Mouse (Mus musculus) CH12.LX (cell line): ENCODE data around the gene Iqsec2.

Experiments
- CTCF ChIP-seq, 2 experiments: IDR thresholded peaks in 1 of 2; conservative IDR thresholded peaks in 1 of 2; 2 replicates each; pipeline ENCODE4 v1.5.1; 2011 to 2012; ENCODE audit warnings: low read depth in 2 of 2, low read length in 2 of 2, improper control_type of control experiment in 1 of 2, inconsistent platforms in 1 of 2, mild to moderate bottlenecking in 1 of 2, moderate library complexity in 1 of 2
- E2F4 ChIP-seq: IDR thresholded peaks from 2 replicates; pipeline ENCODE4 v1.6.1; 2011; ENCODE audit warnings: low read depth, low read length, improper control_type of control experiment; ENCODE audit not compliant: insufficient replicate concordance
- JUND ChIP-seq: conservative IDR thresholded peaks from 2 replicates; pipeline ENCODE4 v1.6.1; 2011; ENCODE audit warnings: low read depth, low read length, improper control_type of control experiment
- NELFE ChIP-seq: IDR thresholded peaks from 2 replicates; pipeline ENCODE4 v1.6.1; 2011; ENCODE audit warnings: low read depth, low read length, improper control_type of control experiment
- NRF1 ChIP-seq: IDR thresholded peaks from 2 replicates; pipeline ENCODE4 v1.6.1; 2014; ENCODE audit warnings: low read depth, mild to moderate bottlenecking, inconsistent platforms, low read length, improper control_type of control experiment, moderate library complexity
- POLR2A ChIP-seq: IDR thresholded peaks from 2 replicates; pipeline ENCODE4 v1.6.1; 2011; ENCODE audit warnings: low read depth, mild to moderate bottlenecking, improper control_type of control experiment, low read length
- POLR2AphosphoS2 ChIP-seq: IDR thresholded peaks from 2 replicates; pipeline ENCODE4 v1.6.1; 2011; ENCODE audit warnings: low read depth, low read length, improper control_type of control experiment
- SMC3 ChIP-seq: IDR thresholded peaks from 2 replicates; pipeline ENCODE4 v1.6.1; 2011; ENCODE audit warnings: low read depth, low read length, improper control_type of control experiment
- TBP ChIP-seq: conservative IDR thresholded peaks from 2 replicates; pipeline ENCODE4 v1.6.1; 2011; ENCODE audit warnings: low read depth, low read length, improper control_type of control experiment
- TCF12 ChIP-seq: IDR thresholded peaks from 2 replicates; pipeline ENCODE4 v1.6.1; 2014; ENCODE audit warnings: low read depth, mild to moderate bottlenecking, inconsistent platforms, low read length, improper control_type of control experiment
- ZKSCAN1 ChIP-seq: IDR thresholded peaks from 2 replicates; pipeline ENCODE4 v1.6.1; 2012; ENCODE audit warnings: low read depth, inconsistent platforms, low read length, improper control_type of control experiment, borderline replicate concordance

- TF ChIP-seq ZKSCAN1 (no peak), JUND (no peak), CTCF (conservative IDR thresholded peaks at IDR 0.05 in 1 of 2, IDR thresholded peaks at IDR 0.05 in 1 of 2; ENCODE audit: low read depth in 2 of 2, low read length in 2 of 2) (no peak), E2F4 (no peak), POLR2A (no peak), NELFE (no peak), POLR2AphosphoS2 (no peak), TBP (no peak), NRF1 (no peak), TCF12 (no peak), SMC3 (no peak)
These were observed 20.0 kb downstream of the Iqsec2 start for GRCm38 (mm10) chrX:152164061-152164460.
